Mouse (Mus musculus) heart, embryonic 16.5 days (tissue): ENCODE data around the gene Csrp1. TPM values are rescaled to one million over a fixed set of nuclear protein-coding genes. Genes with fewer than 3 reads are reported as not detected.

Source experiments
- ATAC-seq: fragments of 200-750 bp; cut with Nextera tagmentation; replicated peaks from 2 replicates; pipeline ENCODE4 v1.8.0; 2017; ENCODE audit warnings: moderate number of reproducible peaks; ENCODE audit not compliant: insufficient read depth, low FRiP score; ENCODE audit errors: extremely low read depth
- H3K27ac ChIP-seq: fragments of 300-500 bp; sonication (generic); 2 replicates; pipeline ENCODE4 v1.5.1; 2014; ENCODE audit warnings: mild to moderate bottlenecking, low read length, control low read depth, moderate library complexity
- H3K27me3 ChIP-seq: fragments of 300-500 bp; sonication (generic); 2 replicates; pipeline ENCODE4 v1.6.1; 2014; ENCODE audit warnings: low read length, mixed read lengths; ENCODE audit not compliant: control insufficient read depth, insufficient read depth
- H3K36me3 ChIP-seq: fragments of 300-500 bp; sonication (generic); 2 replicates; pipeline ENCODE4 v1.6.1; 2014; ENCODE audit not compliant: control insufficient read depth, insufficient read depth
- H3K4me1 ChIP-seq: fragments of 300-500 bp; sonication (generic); 2 replicates; pipeline ENCODE4 v1.6.1; 2014; ENCODE audit warnings: low read length, mixed read lengths; ENCODE audit not compliant: control insufficient read depth, insufficient read depth
- H3K4me2 ChIP-seq: fragments of 300-500 bp; sonication (generic); 2 replicates; pipeline ENCODE4 v1.6.1; 2014; ENCODE audit warnings: low read depth, mild to moderate bottlenecking, control low read depth, low read length
- H3K4me3 ChIP-seq: fragments of 300-500 bp; sonication (generic); 2 replicates; pipeline ENCODE4 v1.5.1; 2014; ENCODE audit warnings: mild to moderate bottlenecking, control low read depth, low read length
- H3K9ac ChIP-seq: fragments of 300-500 bp; sonication (generic); 2 replicates; pipeline ENCODE4 v1.6.1; 2014; ENCODE audit warnings: low read length, control low read depth
- H3K9me3 ChIP-seq: fragments of 300-500 bp; sonication (generic); replicated peaks from 2 replicates; pipeline ENCODE4 v1.6.1; 2016; ENCODE audit warnings: low read length; ENCODE audit not compliant: control insufficient read depth
- WGBS: fragments of 180-500 bp; shearing (Covaris S2); extraction: QIAGEN DNeasy Blood & Tissue Kit; methylation state at CpG from one replicate; pipeline ENCODE4 v1.1.7; 2014; 5-methylcytosine and 5-hydroxymethylcytosine counted together
- polyA plus RNA-seq: library from polyadenylated mRNA; unstranded; fragments of >200 nt; fragmentation: Nextera tagmentation; extraction: Ambion mirVana; gene quantifications from 2 replicates; pipeline ENCODE4 v1.2.1, GENCODE M21; 2015

Gene Csrp1
- polyA plus RNA-seq, 1 experiment from 2014 or later, result 160 TPM

- Histone ChIP-seq H3K4me1 (peaks cover 48% of the 10 kb centered on the region), H3K9me3 (no peaks in the 10 kb centered on the region), H3K27me3 (no peaks in the 10 kb centered on the region), H3K4me2 (no peak overlapping the region), H3K36me3 (peaks cover 16% of the 10 kb centered on the region), H3K27ac (peak overlapping the region; percentile 54), H3K9ac (0 out of 2 replicates have a peak overlapping the region, but pooled peaks have one; percentile 34), H3K4me3 (no peak overlapping the region)
- WGBS, result 78% methylated on average over 7 of the region's 7 CpGs
- ATAC-seq, result no peak
Measured at GRCm38 (mm10) chr1:135770237-135770636, 50.4 kb downstream of the Csrp1 start.

DNA sequence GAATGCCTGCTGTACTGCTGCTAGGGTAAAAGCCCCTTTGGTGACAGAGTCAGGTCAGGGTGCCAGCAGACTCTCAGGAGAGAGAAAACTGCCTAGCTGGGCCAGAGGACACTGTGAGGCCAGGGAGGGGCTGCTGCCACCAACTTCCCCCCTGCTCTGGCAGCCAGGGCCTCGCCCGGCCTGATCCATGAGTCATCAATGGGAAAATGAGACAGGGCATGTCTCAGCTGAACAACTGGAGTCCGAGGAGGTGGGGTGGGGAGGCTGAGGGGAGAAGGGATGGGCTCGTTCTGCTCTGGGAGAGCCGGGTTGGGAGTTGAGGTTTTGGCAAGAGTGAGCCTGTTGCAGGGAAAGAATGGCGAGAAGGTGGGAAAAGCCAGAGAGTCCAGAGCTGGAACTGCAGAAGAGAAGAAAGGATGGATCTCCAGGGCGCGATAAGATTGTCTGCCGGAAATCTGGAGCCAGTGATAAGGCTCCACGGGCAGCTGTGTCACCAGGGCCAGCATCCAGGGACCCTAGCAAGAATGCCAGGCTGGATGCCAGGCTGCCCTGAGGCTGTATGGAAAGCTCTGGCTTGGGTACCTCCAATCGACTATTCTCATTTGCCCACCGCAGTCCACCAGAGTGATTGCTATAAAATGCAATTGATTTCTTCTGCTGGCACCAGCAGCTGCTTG, 51.2 kb downstream of the Csrp1 start:
- H3K4me3 ChIP-seq, result no peak overlapping the region
- H3K4me2 ChIP-seq, result no peak overlapping the region
- peak; percentile 33 for ATAC-seq
- H3K36me3 ChIP-seq, result peaks cover 16% of the 10 kb centered on the region
- WGBS, result 29% methylated on average over 12 of the region's 12 CpGs
- H3K27me3 ChIP-seq, result no peaks in the 10 kb centered on the region
- H3K4me1 ChIP-seq, result peaks cover 43% of the 10 kb centered on the region
- peak overlapping the region; percentile 34; the same call in 1 of the 2 replicates for H3K9ac ChIP-seq
- no peaks in the 10 kb centered on the region for H3K9me3 ChIP-seq
- peak overlapping the region; percentile 54 for H3K27ac ChIP-seq

DNA sequence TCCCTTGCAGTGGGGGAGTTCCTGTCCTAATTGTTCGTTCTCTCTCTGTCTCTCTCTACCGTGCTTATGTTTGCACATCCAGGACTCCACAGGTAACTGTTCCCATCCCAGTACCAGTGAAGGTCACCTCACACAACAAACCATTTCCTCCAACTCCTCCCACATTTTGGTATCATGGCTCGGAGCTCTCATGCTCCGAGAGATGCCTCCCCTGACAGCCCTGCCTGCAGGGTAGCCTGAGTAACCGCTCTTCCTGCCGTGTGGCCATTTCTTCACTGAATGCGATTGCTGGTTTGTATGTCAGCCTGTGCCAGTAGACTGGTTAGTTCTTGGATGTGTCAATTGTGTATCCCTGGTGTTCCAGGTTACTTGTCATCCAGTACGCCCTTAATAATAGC, 51.7 kb downstream of the Csrp1 start:
- no peaks in the 10 kb centered on the region for H3K27me3 ChIP-seq
- H3K9ac ChIP-seq, result no peak overlapping the region
- H3K27ac ChIP-seq, result 0 out of 2 replicates have a peak overlapping the region, but pooled peaks have one; percentile 9
- WGBS, result 69% methylated on average over 8 of the region's 8 CpGs
- peaks cover 48% of the 10 kb centered on the region for H3K4me1 ChIP-seq
- no peaks in the 10 kb centered on the region for H3K9me3 ChIP-seq
- no peak overlapping the region for H3K4me2 ChIP-seq
- H3K4me3 ChIP-seq, result no peak overlapping the region
- H3K36me3 ChIP-seq, result peaks cover 16% of the 10 kb centered on the region
- ATAC-seq, result no peak

DNA sequence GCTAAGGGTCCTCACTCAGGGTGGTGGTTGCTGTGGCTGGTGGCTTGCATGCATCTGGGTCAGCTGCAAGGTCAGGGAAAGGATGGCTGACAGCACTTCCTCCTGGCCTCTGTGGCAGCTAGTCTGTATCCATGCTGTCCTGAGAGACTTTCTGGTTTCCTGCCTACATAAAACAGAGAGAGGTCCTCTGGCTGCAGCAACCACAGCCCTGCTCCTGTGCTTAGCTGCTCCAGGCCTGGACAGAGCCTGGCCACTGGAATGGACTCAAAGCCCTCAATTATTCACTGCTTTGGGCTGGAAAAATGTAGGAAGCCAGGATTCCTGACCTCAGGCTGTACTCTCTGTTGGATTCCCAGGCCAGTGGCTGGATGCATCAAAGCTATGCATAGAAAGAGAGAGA, 56.7 kb downstream of the Csrp1 start:
- peak overlapping the region; percentile 46 for H3K27ac ChIP-seq
- H3K27me3 ChIP-seq, result no peaks in the 10 kb centered on the region
- no peak overlapping the region for H3K4me3 ChIP-seq
- no peaks in the 10 kb centered on the region for H3K9me3 ChIP-seq
- no peak for ATAC-seq
- H3K4me1 ChIP-seq, result peaks cover 22% of the 10 kb centered on the region
- no peaks in the 10 kb centered on the region for H3K36me3 ChIP-seq
- H3K4me2 ChIP-seq, result no peak overlapping the region
- no peak overlapping the region for H3K9ac ChIP-seq

- Histone ChIP-seq H3K27ac (no peak overlapping the region), H3K4me1 (peaks cover 22% of the 10 kb centered on the region), H3K9me3 (no peaks in the 10 kb centered on the region), H3K4me3 (no peak overlapping the region), H3K36me3 (no peaks in the 10 kb centered on the region), H3K27me3 (no peaks in the 10 kb centered on the region), H3K4me2 (no peak overlapping the region), H3K9ac (no peak overlapping the region)
- no peak for ATAC-seq
- 92% methylated on average over 1 of the region's 1 CpGs for WGBS
Measured at GRCm38 (mm10) chr1:135777046-135777445, 57.2 kb downstream of the Csrp1 start.

- peak; percentile 46 for ATAC-seq
- 24% methylated on average over 22 of the region's 22 CpGs for WGBS
- Histone ChIP-seq H3K27ac (peak within 1 kb of the TSS; percentile 47), H3K4me2 (peak within 1 kb of the TSS; percentile 5; the same call in 1 of the 2 replicates), H3K4me3 (no peak within 1 kb of the TSS), H3K36me3 (no peaks in the 10 kb centered on the region), H3K4me1 (peaks cover 22% of the 10 kb centered on the region), H3K9ac (no peak within 1 kb of the TSS), H3K27me3 (no peaks in the 10 kb centered on the region), H3K9me3 (no peaks in the 10 kb centered on the region)
Measured at GRCm38 (mm10) chr1:135778780-135779535, 59.1 kb downstream of the Csrp1 start, which contains the start of gene Tnni1. Tnni1 (plus strand) TSS chr1:135779434.

DNA sequence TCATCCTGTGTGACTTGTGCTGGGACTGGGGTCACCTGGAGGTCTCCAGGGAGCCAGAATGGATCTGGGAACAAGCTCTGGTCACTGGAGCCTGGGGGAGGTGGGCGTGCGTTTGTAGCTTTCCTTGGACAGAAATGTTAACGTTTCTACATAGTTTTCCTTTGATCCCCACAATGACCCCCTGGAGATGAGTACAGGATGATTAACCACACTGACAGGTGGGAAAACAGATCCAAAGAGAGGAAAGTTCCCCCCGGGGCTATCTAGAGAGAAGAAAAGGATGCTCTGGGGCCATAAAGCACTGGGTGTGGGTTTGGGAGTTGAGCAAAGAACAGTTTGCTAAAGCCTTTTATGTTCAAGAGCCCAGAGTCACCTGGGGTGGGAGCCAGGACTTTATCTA, 60.8 kb downstream of the Csrp1 start:
- Histone ChIP-seq H3K36me3 (no peaks in the 10 kb centered on the region), H3K9ac (0 out of 2 replicates have a peak overlapping the region, but pooled peaks have one; percentile 3), H3K27me3 (no peaks in the 10 kb centered on the region), H3K27ac (no peak overlapping the region), H3K4me3 (no peak overlapping the region), H3K9me3 (no peaks in the 10 kb centered on the region), H3K4me2 (no peak overlapping the region), H3K4me1 (peaks cover 22% of the 10 kb centered on the region)
- WGBS, result 62% methylated on average over 4 of the region's 4 CpGs
- no peak for ATAC-seq

DNA sequence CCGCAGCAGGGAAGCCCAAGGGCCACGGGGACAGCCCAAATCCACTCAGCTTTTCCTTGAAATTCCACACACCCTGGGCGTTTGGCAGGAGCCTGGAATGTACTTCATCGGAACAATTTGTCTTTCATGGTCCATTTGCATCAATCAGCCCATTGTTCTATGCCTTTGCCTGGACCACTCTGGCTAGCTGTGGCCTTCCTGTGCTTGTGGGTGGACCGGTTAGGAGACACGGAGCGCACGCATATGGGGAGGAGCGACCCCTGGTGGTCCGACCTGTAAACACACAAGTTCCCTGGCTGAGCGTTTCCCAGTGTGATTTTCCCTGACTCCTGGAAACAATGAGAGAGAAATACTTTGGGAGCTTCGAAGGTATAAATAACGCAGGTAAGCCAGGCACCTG, 61.4 kb downstream of the Csrp1 start:
- H3K4me3 ChIP-seq, result no peak overlapping the region
- no peak overlapping the region for H3K4me2 ChIP-seq
- H3K9me3 ChIP-seq, result no peaks in the 10 kb centered on the region
- no peaks in the 10 kb centered on the region for H3K27me3 ChIP-seq
- ATAC-seq, result peak; percentile 53; the same call in 1 of the 2 replicates
- H3K4me1 ChIP-seq, result peaks cover 20% of the 10 kb centered on the region
- 0 out of 2 replicates have a peak overlapping the region, but pooled peaks have one; percentile 3 for H3K9ac ChIP-seq
- H3K27ac ChIP-seq, result no peak overlapping the region
- H3K36me3 ChIP-seq, result no peaks in the 10 kb centered on the region
- WGBS, result 15% methylated on average over 13 of the region's 13 CpGs

GRCm38 (mm10) chr1:135782816-135783215, 63.0 kb downstream of the Csrp1 start:
- no peak for ATAC-seq
- Histone ChIP-seq H3K9ac (no peak overlapping the region), H3K4me1 (peaks cover 13% of the 10 kb centered on the region), H3K27me3 (no peaks in the 10 kb centered on the region), H3K36me3 (no peaks in the 10 kb centered on the region), H3K9me3 (no peaks in the 10 kb centered on the region), H3K27ac (peak overlapping the region; percentile 43; the same call in 1 of the 2 replicates), H3K4me3 (no peak overlapping the region), H3K4me2 (no peak overlapping the region)
- 52% methylated on average over 10 of the region's 10 CpGs for WGBS
